Mouse (Mus musculus): ENCODE results near the gene Cacng3. TPM values are rescaled to one million over a fixed set of nuclear protein-coding genes. Genes with fewer than 3 reads are reported as not detected.

Cacng3 gene
- polyA plus RNA-seq, 1 experiment from 2014 or later = 8.2 TPM

DNA sequence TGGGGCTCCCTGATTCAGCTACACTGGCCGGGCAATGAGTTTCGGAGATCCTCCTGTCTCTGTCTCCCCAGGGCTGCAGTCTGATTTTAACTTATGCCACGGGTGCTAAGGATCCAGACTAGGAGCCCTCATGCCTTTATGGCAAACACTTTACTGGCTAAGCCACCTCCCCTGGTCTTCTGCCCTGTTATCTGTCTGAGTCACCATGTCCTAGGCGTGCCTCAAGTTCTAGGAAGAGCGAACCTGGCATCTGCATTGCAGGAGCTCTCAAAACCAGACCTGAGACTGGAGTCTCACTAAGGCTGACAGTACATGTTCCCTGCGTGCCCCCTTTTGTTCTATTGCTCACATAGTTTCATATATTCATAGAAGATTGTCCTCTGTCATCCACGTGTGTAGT is 119.6 kb downstream of the Cacng3 start:
- H3K36me3 ChIP-seq = no peaks in the 10 kb centered on the region
- no peaks in the 10 kb centered on the region for H3K27me3 ChIP-seq
- WGBS = 96% methylated on average over 7 of the region's 7 CpGs
- ATAC-seq = no peak
- H3K4me1 ChIP-seq (replicated peaks) = peaks cover 7% of the 10 kb centered on the region; the same call in 1 of the 2 replicates
- no peak overlapping the region for H3K4me3 ChIP-seq (replicated peaks)
- no peak overlapping the region for H3K27ac ChIP-seq
- H3K9me3 ChIP-seq = no peaks in the 10 kb centered on the region
- H3K4me2 ChIP-seq (replicated peaks) = no peak overlapping the region
- H3K9ac ChIP-seq (replicated peaks) = no peak overlapping the region

DNA sequence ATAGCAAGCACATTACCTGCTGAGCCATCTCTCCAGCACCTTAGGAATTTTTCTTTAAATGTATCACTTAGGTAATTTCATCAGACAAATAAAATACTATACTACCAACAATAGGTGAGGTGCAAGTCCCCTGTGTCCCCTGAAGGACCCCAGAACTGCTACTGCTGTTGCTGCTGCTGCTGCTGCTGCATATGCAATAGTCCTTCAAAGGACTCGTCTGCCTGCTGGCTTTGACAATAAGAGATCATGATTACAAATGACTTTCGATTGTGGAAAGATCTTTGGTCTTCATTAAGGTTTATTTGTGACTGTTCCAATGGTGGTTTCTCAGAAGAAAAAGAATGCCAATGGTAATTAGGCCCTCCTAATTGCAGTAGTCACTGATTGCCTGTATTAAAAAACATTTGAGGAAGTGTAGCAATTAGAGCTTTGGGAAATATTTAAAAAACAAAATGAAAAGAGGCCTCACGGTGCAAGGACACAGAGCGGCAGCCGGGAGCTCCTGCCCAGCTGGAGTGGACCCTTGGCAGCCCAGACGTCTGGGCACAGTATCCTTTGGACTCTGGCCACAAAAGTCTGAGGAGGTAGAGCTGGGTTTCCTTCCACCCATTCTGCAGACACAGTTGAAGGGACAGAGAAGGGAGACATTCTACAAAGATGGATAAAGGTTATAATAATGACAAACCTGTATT is 123.5 kb downstream of the Cacng3 start:
- H3K4me1 ChIP-seq (replicated peaks) = no peaks in the 10 kb centered on the region
- no peak overlapping the region for H3K4me3 ChIP-seq (replicated peaks)
- no peaks in the 10 kb centered on the region for H3K9me3 ChIP-seq
- H3K9ac ChIP-seq (replicated peaks) = no peak overlapping the region
- WGBS = 50% methylated on average over 6 of the region's 6 CpGs
- H3K4me2 ChIP-seq (replicated peaks) = no peak overlapping the region
- H3K36me3 ChIP-seq = no peaks in the 10 kb centered on the region
- H3K27me3 ChIP-seq = no peaks in the 10 kb centered on the region
- ATAC-seq = no peak
- no peak overlapping the region for H3K27ac ChIP-seq

DNA sequence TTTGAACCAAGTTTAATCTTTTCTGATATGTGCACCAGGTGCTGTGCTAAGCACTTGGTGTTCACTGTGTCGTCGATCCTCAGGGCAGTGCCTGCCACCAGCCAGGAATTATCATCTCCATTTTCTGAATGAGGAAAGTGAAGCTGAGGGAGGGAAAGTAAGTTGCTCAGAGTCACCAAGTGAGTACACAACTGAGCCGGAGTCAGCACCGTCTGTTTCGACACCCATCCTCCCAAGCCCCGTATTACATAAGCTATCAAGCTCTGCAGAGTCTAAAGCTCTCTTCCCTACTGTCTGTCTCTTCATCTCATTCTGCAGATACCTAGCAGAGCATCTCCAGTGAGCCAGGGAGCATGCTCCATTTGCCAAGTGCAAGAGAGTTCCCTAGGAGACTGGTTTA is 124.8 kb downstream of the Cacng3 start:
- no peaks in the 10 kb centered on the region for H3K9me3 ChIP-seq
- no peak for ATAC-seq
- H3K4me1 ChIP-seq (replicated peaks) = no peaks in the 10 kb centered on the region
- no peaks in the 10 kb centered on the region for H3K27me3 ChIP-seq
- no peaks in the 10 kb centered on the region for H3K36me3 ChIP-seq
- 92% methylated on average over 6 of the region's 6 CpGs for WGBS
- H3K9ac ChIP-seq (replicated peaks) = no peak overlapping the region
- no peak overlapping the region for H3K27ac ChIP-seq
- no peak overlapping the region for H3K4me2 ChIP-seq (replicated peaks)
- H3K4me3 ChIP-seq (replicated peaks) = no peak overlapping the region

DNA sequence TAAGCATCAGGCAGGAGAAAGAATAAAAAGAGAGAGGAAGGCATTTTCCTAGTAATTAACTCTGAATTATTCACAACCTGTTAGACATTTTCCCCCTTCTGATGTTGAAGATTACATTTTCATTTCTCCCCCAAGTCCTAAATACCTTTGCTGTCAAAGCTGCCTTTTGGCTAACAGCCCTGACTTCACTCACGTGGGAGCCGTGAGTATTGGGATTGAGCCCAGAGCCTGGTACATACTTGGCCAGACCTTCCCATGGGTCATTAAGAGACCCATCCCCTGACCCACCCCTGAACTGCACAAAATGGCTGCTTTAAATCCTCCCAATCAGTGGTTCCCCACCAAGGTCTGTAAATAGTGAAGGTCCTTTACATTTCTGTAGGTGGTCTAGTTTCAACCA is 130.5 kb downstream of the Cacng3 start:
- WGBS = 69% methylated on average over 2 of the region's 2 CpGs
- Histone ChIP-seq H3K27me3 (no peaks in the 10 kb centered on the region), H3K27ac (no peak overlapping the region), H3K4me3 (replicated peaks) (no peak overlapping the region), H3K4me2 (replicated peaks) (no peak overlapping the region), H3K9ac (replicated peaks) (no peak overlapping the region), H3K36me3 (no peaks in the 10 kb centered on the region), H3K4me1 (replicated peaks) (no peaks in the 10 kb centered on the region), H3K9me3 (no peaks in the 10 kb centered on the region)
- ATAC-seq = no peak

DNA sequence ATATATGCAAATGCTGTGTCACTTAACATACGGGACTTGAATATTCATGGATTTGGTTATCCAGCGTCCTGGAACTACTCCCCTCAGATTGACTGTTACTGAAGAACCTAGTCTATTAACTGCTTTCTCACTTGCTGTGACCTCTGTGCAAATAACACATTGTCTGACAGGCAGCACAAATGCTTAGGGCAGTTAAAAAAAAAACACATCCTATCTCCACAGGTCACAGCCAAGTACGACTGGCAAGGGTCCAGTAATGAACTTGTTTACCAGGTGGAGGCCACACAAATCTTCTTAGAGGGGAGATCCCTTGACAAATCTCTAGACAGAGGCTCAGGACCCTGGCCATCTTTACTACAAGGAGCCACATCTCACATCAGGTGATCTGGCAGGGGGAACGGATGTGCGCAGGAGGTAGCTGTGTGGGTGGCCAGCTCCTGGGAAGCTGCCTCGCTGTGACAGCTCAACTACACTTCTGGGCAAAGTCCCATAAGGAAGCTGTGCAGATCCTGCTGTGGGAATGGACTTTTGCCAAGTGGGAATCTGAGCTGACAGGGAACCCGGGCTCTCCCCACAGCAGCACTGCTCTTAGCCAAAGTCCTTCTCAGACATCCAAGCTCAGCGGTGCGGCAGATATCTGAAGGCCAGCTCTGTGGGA is 133.7 kb downstream of the Cacng3 start:
- 75% methylated on average over 9 of the region's 9 CpGs for WGBS
- no peak for ATAC-seq
- no peak overlapping the region for H3K27ac ChIP-seq

DNA sequence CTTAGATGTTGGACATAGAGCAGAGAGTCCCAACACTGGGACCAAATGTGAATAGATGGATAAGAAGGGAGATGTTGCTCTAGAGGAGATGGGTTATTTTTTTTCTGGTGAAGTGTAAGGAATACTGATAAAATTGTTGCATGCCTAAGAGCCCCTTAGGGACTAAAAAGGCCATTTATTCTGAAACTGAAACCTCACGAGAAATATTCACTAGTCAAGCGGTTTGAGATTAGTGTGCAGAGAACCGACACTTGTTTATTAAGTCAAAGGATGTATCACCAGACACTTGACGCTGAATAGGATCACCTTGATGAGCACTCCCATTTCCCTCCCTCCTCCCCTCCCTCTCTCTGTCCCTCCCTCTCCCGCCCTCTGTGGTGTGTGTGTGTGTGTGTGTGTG is 136.2 kb downstream of the Cacng3 start:
- no peaks in the 10 kb centered on the region for H3K4me1 ChIP-seq (replicated peaks)
- no peaks in the 10 kb centered on the region for H3K9me3 ChIP-seq
- no peak overlapping the region for H3K4me2 ChIP-seq (replicated peaks)
- no peaks in the 10 kb centered on the region for H3K36me3 ChIP-seq
- no peak overlapping the region for H3K4me3 ChIP-seq (replicated peaks)
- H3K27ac ChIP-seq = no peak overlapping the region
- no peak for ATAC-seq
- WGBS = 72% methylated on average over 5 of the region's 5 CpGs
- H3K9ac ChIP-seq (replicated peaks) = no peak overlapping the region
- H3K27me3 ChIP-seq = no peaks in the 10 kb centered on the region

More for the DNA sequence above, 133.7 kb downstream of the Cacng3 start:
- Histone ChIP-seq H3K4me2 (replicated peaks) (no peak overlapping the region), H3K4me1 (replicated peaks) (no peaks in the 10 kb centered on the region), H3K9me3 (no peaks in the 10 kb centered on the region), H3K9ac (replicated peaks) (no peak overlapping the region), H3K27me3 (no peaks in the 10 kb centered on the region), H3K36me3 (no peaks in the 10 kb centered on the region), H3K4me3 (replicated peaks) (no peak overlapping the region)

DNA sequence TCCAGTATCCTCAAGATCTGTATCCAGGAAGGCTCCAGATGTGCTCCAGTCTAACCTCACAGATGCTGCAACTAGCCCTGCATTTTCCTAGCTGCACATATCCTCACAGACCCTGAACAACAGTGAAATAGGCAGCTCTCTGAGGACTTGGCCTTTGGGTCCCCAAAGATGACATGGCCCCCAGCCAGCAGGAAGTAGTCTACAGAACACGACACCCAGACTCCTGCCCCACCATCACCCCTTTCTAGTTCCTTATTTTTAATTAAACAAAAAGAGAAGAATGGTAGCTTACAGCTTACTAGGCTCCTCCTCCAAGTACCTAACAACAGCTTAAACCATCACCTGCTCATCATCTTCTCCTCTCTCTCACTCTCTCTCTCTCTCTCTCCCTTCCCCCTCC is 143.4 kb downstream of the Cacng3 start:
- Histone ChIP-seq H3K4me3 (replicated peaks) (no peak overlapping the region), H3K4me1 (replicated peaks) (no peaks in the 10 kb centered on the region), H3K36me3 (no peaks in the 10 kb centered on the region), H3K27me3 (no peaks in the 10 kb centered on the region), H3K27ac (no peak overlapping the region), H3K9me3 (no peaks in the 10 kb centered on the region), H3K4me2 (replicated peaks) (no peak overlapping the region), H3K9ac (replicated peaks) (no peak overlapping the region)
- WGBS = 50% methylated on average over 1 of the region's 1 CpGs
- ATAC-seq = no peak

DNA sequence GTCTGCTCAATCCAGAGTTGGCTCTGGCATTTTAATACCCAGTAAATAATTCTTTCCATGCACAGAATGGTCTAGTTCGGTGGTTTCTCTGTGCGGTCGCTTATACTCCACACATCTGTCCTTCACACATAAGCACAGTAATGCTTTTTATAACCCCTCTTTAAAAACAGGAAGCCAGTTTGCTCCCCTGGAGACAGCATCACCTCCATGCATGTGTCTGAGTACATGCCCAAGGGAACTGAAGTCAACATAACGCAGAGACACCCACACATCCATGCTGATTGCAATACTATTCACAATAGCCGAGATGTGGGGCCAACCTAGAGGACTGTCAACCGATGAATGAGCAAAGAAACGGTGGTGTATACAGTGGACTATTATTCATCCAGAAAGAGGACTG is 147.3 kb downstream of the Cacng3 start:
- H3K9me3 ChIP-seq = no peaks in the 10 kb centered on the region
- no peak overlapping the region for H3K4me3 ChIP-seq (replicated peaks)
- H3K36me3 ChIP-seq = no peaks in the 10 kb centered on the region
- no peaks in the 10 kb centered on the region for H3K4me1 ChIP-seq (replicated peaks)
- H3K27me3 ChIP-seq = no peaks in the 10 kb centered on the region
- H3K4me2 ChIP-seq (replicated peaks) = no peak overlapping the region
- WGBS = 91% methylated on average over 7 of the region's 7 CpGs
- ATAC-seq = no peak
- H3K9ac ChIP-seq (replicated peaks) = no peak overlapping the region
- H3K27ac ChIP-seq = no peak overlapping the region

Measured in midbrain, embryonic 13.5 days (tissue).